Mouse (Mus musculus) adrenal gland, postnatal 14 days (tissue): ENCODE data around the gene Irak3. TPM values are rescaled to one million over a fixed set of nuclear protein-coding genes. Genes with fewer than 3 reads are reported as not detected.
"Not testable (repeated sequence)": the region's sequence is repeated elsewhere in the genome, so short reads cannot be mapped to it uniquely, and the experiment has no call there.

Experiments
- DNase-seq: peaks from one replicate; pipeline ENCODE4 v3.0.0; 2021; ENCODE audit warnings: mixed read lengths
- long read RNA-seq, 2 experiments: library from polyadenylated mRNA; stranded (forward); transcript quantifications; one replicate each; pipeline ENCODE4 v2.0.0; 2021
- total RNA-seq: library from RNA; stranded (reverse); gene quantifications from 2 replicates; pipeline ENCODE4 v1.2.3, GENCODE M21; 2021

Irak3 gene
- 3.3 and 6.5 TPM in 2 replicates for total RNA-seq
- long read RNA-seq, experiment 1 = 0 reads
- long read RNA-seq, experiment 2, partial matches to known transcripts = 1 of 2 reads
- long read RNA-seq, experiment 2, other reads (novel, unspliced or antisense) = 1 of 2 reads

DNA sequence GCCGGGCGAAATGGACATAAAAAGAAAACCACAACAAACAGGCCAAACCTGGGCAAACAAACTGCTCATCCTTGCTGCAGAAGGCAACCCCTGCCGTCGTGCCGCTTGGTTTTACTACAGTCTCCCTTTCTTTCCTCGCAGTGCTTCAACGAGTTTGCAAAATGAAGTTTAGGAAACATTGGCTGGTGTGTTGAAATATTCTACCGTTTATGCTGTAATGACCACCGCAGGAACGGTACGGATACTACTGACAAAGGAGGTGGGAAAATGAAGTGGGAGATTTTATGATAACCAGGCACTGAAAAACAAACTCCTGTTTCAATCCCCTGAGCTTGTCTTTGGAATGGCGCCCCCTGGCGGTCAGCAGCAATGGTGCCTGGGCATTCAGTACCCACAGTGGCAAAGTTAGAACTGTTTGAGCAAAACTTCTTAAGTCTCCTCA lies at the start of gene Irak3:
Gene Irak3, minus strand, starts transcription at position 170 of the 442 bp plus-strand sequence.
- DNase-seq = peak; percentile 94

DNA sequence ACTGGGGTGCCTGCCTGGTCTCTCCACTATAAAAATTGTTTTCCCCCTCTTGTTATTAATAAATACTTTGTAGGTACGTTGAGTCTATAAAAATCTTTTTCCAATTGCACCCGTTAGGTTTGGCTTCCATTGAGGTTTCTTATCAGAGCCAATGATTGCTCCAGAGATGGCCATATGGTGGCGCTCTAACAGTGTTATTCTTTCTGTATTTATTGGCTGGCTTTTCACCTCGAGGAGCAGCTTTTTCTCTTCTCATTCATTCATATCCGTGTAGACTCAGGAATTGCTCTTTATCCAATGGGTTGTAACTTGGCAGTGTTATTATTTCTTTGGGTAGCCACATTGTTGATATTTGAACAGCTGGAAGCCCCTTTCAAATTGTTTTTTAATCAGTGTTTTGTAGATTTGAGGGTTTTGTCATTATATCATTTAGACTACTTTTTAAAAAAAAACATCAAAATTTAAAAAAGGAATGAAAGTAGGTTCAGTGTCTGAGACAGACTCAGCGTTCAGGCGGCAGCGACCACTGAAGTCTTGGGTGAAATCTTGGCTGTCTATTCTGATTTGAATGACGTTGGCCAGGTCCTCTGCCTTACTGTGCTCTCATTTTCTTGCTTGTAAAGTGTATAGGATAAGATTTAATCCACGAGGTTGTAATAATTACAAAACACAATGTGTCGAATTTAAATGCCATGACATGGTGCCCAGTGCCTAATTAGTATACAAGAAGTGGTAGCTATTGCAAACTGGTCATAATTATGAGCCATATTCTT lies 49.2 kb upstream of the Irak3 start:
- peak; percentile 17 for DNase-seq

DNA sequence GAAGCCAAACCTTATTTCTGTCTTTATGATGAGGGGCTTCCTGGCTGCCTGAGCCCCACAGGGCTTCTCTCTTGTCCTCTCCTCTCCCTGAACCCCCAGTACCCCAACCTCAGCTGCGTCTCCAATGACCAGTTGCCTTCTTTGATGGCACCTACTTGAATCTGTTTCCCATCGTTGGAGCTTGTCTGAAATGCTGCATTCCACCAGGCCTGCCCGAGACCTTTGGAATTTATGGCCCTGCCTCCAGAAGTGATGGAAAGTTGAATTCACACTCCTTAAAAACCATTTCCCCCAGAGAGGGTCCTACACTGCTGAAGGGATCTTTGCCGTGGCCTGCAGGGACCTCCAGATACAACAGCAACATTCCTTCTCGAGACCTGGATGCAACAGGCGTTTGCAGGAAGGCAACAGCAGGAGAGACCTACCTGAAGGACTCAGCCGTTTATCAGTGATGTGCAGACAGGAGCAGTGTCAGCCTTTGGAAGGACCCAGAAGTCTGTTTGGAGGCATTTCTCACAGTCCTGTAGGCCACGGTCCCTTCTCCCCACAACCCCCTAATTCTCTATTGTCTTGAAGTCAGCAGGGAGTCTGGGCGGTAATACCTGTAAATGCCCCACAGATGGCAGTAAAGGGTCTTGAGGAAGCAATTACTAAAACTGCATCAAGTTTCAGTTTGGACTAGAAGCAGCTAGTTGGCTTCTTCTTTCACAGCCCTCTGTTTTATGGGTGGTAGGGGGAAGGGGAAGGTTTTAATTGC lies 45.2 kb upstream of the Irak3 start:
- DNase-seq = peak; percentile 45

DNA sequence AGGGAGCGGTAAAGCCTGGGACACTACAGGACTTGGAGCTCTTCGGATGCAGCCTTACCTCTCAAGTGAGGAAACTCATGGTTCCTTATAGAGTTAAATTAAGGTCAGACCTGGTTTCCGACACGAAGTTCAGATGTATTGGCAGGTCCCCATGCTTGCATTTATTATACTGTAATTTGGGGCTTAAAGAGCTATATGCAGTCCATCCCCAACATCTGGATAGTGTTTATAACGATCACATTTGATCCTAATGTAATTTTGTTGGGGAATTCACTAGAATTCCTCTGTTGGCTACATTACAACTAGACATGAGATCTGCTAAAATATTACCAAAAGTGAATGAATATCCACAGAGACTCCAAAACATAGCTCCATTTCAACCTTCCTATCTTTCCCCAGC lies 43.8 kb upstream of the Irak3 start:
- DNase-seq = no peak

DNA sequence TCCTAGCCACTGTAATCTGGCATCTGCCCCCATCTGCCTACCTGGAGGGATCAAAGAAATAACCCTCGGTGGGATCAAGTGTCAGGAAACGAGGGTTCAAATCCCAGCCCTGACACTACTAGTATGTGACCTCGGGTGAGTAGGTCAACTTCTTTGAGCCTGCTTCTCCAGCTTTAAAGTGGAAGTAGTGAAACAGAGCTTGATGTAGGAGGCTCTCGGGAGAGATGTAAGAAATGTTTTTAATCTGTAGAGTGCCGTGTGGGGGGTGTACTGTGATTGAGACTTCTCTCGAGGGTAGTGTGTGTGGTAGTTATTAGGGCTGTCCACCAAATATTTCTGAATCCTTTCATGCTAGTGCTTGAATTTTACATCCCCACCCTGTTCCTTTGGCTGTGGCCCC lies 40.5 kb upstream of the Irak3 start:
- DNase-seq = no peak

DNA sequence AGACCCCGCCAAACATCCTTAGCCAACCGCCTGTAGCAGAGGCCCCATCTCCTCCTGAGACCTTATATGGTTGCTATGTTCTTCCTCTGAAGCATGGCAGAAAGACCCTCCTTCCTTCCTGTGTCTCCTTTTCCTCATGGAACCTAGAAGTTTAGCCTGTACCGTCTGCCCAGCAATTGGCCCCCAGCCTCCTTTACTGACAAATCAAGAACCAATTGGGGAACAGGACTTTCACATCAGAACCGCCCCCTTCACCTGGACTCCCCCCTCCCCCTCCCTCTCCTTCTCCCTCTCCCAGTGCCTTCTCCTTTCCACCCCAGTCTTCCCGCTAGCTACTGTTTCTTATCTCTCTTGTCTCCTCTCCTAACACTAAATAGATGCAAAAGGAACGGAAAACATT lies 37.5 kb upstream of the Irak3 start:
- DNase-seq = no peak

DNA sequence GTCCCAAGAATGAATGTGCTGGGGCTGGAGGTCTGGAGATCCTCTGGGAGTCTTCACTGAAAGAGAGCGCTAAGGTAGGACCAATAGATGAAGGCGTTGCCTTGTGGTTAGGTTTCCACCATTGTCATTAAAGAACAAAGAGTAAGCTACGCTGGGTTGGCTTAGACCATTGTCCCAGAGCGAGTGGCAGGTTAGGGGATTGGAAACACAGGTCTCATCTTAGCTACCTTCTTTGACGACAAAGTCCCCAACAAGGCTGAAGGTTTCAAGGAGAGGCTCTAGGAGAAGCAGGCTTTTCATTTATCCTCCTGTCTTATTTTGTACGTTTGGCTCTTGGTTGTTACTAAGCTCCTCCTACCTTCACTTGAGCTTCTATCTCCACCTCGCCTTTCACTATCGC lies 36.3 kb upstream of the Irak3 start:
- DNase-seq = no peak

DNA sequence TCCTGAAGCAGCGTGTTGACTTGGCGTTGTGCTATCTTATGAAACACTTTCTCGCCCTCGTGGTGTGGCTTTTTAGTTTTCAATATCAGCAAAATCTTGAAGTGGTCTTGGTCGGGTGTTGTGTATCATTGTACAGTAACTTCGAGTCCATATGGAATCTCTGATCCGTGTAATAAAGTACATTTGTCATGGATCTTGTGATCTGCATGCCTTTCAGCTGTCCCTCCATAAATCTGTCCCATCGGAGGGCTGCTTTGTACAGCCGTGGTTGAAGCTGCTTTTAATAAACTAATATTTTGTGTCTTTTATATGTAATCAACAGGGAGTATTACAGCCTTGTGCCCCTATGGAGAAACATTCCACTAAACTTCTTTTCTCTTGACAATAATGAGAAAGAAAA lies 34.9 kb upstream of the Irak3 start:
- no peak for DNase-seq

DNA sequence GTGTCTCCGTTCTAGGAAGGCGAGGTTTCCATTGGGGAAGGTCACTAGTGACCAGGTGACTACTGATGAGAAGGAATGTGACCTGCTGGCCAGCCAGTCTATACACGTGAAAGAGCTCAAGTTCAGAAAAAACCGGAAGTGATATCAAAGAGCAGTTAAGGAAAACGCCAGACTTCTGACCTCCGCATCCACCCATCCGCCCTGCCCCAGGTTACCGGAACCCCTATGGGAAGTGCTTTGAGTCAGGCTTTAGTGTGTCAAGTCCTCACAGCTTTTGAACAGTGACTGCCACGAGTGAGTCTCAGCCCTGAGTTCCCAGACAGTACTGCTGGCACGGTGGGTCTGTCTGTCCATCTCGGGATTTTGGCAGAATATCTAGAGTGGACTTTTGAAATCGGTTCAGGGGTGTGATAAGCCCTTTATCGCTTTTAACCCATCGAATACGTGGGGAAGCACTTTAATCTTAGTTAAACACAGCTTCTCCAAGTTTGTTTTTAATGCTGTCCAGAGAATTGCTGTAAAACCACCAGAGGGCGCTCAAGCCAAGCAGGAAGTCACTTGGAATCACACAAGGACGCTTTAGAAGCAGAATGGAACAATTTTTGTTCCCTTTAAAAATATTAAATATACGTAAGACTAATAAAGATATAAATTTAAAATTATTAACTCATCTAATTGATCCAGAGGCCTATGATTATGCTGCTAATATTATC lies 31.9 kb upstream of the Irak3 start:
- DNase-seq = peak; percentile 78

DNA sequence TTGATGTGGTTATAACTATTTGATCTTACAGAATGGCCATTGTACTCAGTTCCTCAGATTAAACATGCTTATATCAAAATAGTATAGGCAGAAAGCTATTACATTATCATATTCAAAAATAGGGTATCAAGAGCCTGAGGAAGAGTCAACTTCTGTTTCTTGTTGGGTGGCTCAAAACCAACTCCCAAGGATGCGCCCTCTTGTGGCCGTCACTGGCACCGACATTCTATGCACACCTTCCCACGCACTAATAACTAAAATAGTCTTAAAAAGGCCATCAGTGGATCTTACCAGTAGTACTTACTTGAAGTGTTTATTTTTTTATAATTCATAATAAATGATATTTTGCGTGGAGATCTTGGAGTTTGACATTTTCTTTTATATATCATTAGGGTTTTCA lies 29.8 kb upstream of the Irak3 start:
- peak; percentile 82 for DNase-seq

DNA sequence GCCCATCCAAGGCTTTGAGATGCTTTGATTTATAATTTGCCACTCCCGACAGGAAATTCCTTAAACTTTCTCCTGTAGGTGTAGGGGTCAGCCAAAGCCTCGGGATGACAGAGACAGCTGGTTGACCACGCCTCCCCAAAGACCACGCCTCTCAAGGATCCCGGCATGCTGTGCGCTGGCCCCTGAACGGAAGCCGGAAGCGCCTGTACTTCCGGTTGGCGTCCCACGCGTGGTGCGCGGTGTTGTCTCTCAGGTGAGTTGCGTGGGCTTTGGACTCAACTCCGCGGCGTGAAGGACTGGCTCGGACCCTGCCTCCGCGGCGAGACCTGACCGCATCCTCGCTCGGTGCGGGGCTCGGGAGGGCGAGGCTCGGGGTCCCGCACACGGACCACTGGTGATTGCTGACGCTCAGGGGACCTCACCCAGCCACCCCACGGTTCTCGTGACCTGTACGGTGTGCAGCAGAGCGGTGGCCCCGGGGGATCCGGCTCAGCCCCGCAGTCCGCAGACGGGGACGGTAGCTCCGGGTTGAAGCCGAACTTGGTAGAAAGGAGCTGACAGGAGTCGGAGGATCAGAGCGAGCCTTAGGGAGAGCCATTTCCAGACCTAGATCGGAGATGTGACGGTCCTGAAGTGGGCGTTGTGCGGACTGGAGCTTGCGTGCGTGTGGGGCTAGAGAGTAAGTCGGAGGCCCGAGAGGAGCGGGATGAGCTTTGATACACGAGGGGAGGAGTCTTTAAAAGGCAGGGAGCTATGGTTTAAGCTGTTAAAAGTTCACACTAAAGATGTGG lies 25.1 kb upstream of the Irak3 start, which contains the start of gene Llph:
Gene Llph, plus strand, starts transcription at position 200 of the 791 bp plus-strand sequence.
- DNase-seq = peak; percentile 94

DNA sequence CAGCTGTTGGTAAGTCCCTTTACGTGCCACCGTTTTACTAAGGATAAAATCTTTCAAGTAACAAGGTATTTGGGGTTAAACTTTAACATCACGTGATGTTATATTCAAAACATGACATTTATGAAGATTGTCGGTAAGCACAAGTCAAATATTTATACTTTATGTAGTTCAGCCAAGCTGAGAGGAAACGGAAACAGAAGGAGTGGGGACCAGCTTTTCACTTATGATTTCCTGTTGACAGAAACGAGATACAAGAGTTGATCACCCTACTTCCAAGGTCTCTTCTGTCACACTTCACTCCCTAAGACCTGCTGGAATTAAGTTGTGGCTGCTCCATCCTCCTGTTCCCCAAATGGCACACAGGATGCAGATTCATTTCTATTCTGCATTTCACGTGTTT lies 18.8 kb upstream of the Irak3 start:
- no peak for DNase-seq

DNA sequence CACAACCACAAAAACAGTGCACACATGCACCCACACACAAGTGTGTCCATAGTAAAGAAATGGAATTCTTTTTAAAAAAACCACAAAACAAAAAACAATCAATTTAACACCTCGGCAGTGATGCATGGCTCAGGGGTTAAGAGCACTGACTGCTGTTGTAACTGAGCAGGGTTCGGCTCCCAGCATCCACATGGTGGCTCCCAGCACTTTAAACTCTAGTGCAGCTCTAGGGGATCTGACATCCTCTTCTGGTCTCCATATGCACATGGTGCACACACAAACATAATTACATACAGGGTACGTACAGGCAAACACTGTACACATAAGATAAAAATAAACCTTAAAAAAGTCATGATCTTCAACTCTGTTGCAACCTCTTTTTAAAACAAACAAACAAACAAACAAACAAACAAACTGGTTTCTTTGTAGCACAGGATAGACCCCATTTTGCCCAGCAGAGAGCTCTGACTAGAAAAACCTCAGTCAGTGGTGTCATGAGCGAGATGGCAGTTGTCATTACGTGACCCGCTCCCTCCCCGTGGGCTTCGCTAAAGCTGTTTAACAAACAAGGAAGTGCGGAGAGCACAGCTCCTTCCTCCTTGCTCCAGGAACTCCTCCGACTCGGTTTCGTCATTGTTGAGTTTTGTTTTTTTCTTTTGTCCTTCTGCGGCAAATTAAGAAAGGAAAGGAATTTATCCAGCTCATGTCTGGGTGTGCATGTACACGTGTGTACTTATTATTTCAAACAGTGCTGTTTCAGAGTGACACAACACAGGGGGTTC lies 17.8 kb upstream of the Irak3 start:
- no peak for DNase-seq

DNA sequence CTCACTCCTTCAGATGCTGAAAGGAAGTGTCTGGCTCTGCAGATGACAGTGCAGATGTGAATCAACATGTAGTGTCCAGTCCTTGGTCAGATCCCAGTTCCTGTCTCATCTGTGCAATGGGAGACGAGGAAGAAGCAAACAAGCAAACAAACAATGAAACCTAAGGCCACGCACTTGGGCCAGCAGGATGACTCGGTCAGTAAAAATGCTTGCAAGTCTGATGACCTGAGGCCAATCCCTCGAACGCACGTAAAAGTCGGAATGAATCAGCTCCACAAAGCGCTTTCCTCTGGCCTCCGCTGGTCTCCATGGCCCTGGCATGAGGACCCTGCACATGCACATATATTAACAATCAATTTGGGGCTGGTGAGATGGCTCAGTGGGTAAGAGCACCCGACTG lies 17.1 kb upstream of the Irak3 start:
- no peak for DNase-seq

DNA sequence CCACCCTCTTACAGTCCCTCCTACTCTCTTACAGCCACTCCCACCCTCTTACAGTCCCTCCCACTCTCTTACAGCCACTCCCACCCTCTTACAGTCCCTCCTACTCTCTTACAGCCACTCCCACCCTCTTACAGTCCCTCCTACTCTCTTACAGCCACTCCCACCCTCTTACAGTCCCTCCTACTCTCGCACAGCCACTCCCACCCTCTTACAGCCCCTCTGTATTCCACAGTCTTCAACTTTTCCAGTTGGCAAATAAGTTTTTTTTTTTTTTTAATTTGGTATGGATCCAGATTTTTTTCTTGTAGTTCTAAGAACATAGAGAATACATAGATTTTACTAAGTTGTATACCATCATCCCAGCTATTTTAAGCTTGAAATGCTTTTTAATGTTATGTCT lies 15.2 kb upstream of the Irak3 start:
- DNase-seq = not testable (repeated sequence)

DNA sequence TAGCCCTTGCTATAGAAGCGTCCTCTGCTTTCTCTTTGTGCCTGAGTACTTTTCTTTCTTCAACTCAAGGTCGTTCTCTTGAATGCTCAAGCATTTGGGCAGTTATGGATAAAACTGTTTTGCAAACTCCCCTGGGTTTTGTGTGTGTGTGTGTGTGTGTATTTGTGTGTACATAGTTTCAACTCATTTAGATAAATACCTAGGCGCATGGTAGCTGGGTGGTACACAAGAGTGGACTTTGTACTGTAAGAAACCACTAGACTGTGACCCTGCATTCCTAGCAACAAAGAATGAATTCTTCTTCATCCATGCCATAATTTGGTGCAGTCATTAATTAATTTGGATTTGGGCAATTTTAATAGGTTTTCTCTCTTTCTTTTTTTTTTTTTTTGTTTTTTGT lies 8.2 kb upstream of the Irak3 start:
- DNase-seq = no peak

DNA sequence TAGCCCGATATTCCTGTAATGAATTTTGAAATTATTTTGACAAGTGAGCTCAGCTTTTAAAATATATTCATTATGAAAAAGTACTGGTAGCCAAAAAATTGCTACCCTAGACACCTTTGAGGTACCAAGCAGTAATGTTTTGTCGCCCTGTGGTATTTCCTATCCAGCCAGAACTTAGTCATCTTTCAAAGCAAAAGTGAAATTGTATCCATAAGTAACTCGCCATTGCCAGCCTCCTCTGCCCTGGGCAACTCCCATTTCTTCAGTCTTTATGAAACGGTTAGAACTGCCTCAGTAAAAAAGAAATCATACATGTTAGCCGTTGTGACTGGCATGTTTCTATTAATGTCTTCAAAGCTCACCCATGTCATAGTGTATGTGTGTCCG lies 7.6 kb upstream of the Irak3 start:
- DNase-seq = no peak

DNA sequence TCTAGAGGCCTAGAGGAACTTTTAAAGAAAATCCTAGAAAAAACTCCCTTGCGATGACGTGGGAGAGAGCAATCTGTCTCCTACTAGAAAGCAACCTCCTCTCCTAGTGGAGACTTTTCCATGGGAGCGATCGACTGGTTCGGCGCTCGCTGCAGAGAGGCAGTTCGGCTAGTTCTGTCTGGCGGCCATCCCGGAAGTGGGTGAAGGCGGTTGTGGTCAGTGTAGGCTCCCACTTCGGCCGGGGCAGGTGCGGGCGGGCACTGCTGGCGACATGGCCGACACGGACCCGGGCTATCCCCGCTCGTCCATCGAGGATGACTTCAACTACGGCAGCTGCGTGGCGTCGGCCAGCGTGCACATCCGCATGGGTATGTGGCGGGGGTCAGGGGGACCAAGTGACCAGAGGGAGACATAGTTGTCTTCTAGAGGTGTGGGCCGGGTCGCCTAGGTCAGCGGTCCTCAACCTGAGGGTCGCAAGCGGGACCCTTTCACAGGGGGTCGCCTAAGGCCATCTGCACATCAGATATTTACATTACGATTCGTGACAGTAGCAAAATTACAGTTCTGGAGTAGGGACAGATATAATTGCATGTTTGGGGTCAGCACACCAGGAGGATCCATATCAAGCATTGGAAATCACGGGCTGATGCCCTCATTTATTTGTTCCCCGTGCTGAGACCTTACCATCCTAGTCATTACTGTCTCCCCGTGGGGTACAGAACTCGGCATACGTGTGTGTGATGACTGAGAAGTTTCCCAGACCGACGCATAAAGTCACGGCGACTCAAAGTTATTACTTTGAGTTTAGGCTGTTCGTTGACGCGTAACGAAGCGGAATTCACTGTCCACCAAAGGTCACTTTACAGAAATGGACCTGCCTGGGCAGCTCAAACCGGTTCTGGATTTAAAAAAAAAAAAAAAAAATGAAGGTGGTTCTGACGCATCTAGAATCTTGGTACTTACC lies 6.9 kb upstream of the Irak3 start:
- DNase-seq = peak; percentile 95

DNA sequence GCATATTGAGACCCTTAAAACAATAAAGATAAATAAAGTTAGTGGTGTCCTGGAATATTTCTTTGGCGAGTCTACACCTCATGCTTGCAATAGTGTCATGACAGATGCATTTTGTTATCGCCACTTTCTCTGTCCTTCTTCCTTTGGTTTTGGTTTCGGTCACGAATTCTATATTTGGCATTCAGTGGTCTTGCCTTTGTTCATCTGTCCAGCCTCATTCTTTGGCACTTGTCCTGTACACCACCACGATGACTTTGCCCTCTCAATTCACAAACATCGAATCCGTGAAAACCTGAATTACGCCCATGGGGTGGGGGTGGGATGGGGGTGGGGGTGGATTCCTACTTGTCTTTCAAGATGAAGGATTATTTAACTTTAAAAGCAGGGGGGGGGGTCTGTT lies 6.1 kb upstream of the Irak3 start:
- DNase-seq = no peak
